Mouse (Mus musculus) spleen, adult 18-20 months (tissue): ENCODE results near the gene Crybg3.

Experiments used
- DNase-seq, 2 experiments: peaks; one replicate each; pipeline ENCODE4 v3.0.0; 2022; ENCODE audit warnings: mixed read lengths in 2 of 2

Crybg3 gene

DNA sequence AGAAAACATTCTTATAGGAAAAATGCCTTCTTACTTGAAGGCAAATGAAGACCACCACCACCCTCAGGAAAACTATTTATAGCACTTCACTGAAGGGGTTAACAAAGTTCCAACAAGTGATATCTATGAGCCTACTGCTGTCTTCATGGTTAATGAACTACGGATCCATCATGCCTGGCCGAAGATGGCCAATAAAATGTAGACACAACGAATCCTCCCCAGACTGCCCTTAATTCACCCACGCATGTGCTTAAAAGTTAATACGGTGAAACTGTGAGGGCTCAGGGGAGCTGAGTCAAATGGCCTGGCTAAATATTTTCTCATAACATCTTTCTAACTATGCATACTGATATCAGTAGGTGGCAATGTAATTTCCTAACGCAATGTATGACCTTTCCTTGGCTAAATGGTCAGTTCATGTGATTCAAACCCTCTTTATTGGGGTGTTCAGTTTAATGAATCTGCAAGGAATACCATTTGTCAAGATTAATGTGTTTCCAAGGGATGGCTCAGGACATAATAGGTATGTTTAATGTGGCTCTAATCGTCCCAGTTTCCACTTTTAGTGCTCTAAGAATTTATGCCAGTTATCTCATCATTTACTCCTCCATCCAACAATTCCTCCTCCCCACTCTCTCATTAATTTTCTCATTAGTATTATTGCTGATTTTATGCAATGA lies 155.8 kb downstream of the Crybg3 start:
- no peak for DNase-seq
